Mouse (Mus musculus) stomach, embryonic 16.5 days (tissue): ENCODE data around the gene Als2. TPM values are rescaled to one million over a fixed set of nuclear protein-coding genes. Genes with fewer than 3 reads are reported as not detected.

Source experiments
- ATAC-seq: fragments of 200-750 bp; cut with Nextera tagmentation; 2 replicates; pipeline ENCODE4 v1.8.0; 2017; ENCODE audit warnings: moderate number of reproducible peaks, moderate TSS enrichment; ENCODE audit not compliant: insufficient read depth, low FRiP score
- H3K27ac ChIP-seq: fragments of 300-500 bp; sonication (generic); 2 replicates; pipeline ENCODE4 v1.5.1; 2014; ENCODE audit warnings: low read length
- H3K27me3 ChIP-seq: fragments of 300-500 bp; sonication (generic); 2 replicates; pipeline ENCODE4 v1.6.1; 2014; ENCODE audit warnings: low read length, control low read depth, mixed read lengths; ENCODE audit not compliant: control insufficient read depth, insufficient read depth
- H3K36me3 ChIP-seq: fragments of 300-500 bp; sonication (generic); 2 replicates; pipeline ENCODE4 v1.6.1; 2014; ENCODE audit warnings: low read length; ENCODE audit not compliant: control insufficient read depth, insufficient read depth
- H3K4me1 ChIP-seq: fragments of 300-500 bp; sonication (generic); 2 replicates; pipeline ENCODE4 v1.6.1; 2014; ENCODE audit warnings: low read length, control low read depth, mixed read lengths; ENCODE audit not compliant: control insufficient read depth, insufficient read depth
- H3K4me2 ChIP-seq: fragments of 300-500 bp; sonication (generic); 2 replicates; pipeline ENCODE4 v1.6.1; 2014; ENCODE audit warnings: low read depth, low read length, mixed read lengths
- H3K4me3 ChIP-seq: fragments of 300-500 bp; sonication (generic); replicated peaks from 2 replicates; pipeline ENCODE4 v1.5.1; 2014; ENCODE audit warnings: mild to moderate bottlenecking, low read length
- H3K9ac ChIP-seq: fragments of 300-500 bp; sonication (generic); 2 replicates; pipeline ENCODE4 v1.6.1; 2014; ENCODE audit warnings: low read length
- H3K9me3 ChIP-seq: fragments of 300-500 bp; sonication (generic); replicated peaks from 2 replicates; pipeline ENCODE4 v1.6.1; 2016; ENCODE audit warnings: low read length, control low read depth; ENCODE audit not compliant: control insufficient read depth
- WGBS: fragments of 180-500 bp; shearing (Covaris S2); extraction: QIAGEN DNeasy Blood & Tissue Kit; methylation state at CpG from one replicate; pipeline ENCODE4 v1.1.7; 2014; 5-methylcytosine and 5-hydroxymethylcytosine counted together
- polyA plus RNA-seq: library from polyadenylated mRNA; unstranded; fragments of >200 nt; fragmentation: Nextera tagmentation; extraction: Ambion mirVana; gene quantifications from 2 replicates; pipeline ENCODE4 v1.2.1, GENCODE M21; 2015

Als2 gene
- polyA plus RNA-seq, 1 experiment from 2014 or later = 9.2 TPM

DNA sequence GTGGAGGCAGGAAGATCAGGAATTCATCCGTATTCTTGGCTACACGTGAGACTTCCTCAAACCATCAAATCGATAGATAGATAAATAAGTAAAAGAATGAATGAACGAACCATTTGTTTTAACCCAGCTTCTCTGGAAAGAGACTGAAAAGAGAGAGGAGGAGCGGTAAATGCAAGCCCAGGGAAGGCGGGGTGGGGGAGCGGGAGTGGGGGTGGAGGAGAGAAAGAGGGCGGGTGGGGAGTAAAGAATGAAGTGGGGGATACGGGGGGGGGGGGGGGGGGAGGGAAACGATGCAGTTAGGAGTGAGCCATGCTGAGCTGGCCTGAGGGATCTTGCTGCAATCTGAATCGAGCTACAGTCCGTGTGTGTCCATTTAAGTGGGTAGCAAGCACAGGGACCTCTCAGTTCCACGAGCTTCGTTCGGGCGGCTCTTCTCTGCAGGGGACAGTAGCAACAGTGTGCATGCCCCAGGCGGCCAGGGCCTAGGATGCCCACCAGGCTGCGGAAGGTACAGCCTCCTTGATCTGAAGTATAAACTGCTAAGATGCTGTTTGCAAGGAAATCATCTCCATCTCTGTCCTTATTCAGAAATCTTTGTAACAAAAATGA, 16.4 kb upstream of the Als2 start:
- H3K9ac ChIP-seq = peak overlapping the region; percentile 55
- no peak for ATAC-seq
- 9% methylated on average over 15 of the region's 18 CpGs for WGBS

GRCm38 (mm10) chr1:59252762-59253161, 15.7 kb upstream of the Als2 start:
- ATAC-seq = no peak
- Histone ChIP-seq H3K4me2 (peak overlapping the region; percentile 67), H3K4me3 (peak overlapping the region; percentile 33), H3K4me1 (peaks cover 3% of the 10 kb centered on the region; the same call in 1 of the 2 replicates), H3K27ac (no peak overlapping the region), H3K27me3 (no peaks in the 10 kb centered on the region), H3K36me3 (no peaks in the 10 kb centered on the region), H3K9me3 (no peaks in the 10 kb centered on the region), H3K9ac (no peak overlapping the region)
- 8% methylated on average over 5 of the region's 7 CpGs for WGBS

More for the DNA sequence above, 16.4 kb upstream of the Als2 start:
- Histone ChIP-seq H3K4me3 (peak overlapping the region; percentile 33), H3K27me3 (no peaks in the 10 kb centered on the region), H3K27ac (no peak overlapping the region), H3K4me2 (peak overlapping the region; percentile 67), H3K9me3 (no peaks in the 10 kb centered on the region), H3K36me3 (no peaks in the 10 kb centered on the region), H3K4me1 (peaks cover 3% of the 10 kb centered on the region; the same call in 1 of the 2 replicates)

DNA sequence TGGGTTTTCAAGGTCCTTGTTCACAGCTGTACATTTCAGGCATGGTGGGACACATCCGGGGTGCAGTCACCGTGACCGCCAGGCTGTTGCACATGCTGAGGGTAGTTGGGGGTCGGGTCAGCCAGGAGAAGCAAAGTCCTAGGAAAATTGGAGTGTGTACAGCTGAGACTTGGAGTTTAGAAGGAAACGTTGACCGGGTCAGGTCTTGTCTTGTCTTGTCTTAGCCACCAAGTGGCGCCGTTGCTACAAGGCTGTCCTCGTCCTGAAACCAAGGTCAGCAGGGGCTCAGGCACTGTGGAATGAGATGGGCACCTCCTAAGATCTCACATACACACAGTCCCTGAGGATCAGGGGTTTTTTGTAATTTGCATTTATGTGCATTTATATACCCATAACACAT, 10.6 kb upstream of the Als2 start:
- Histone ChIP-seq H3K4me3 (no peak overlapping the region), H3K4me1 (no peaks in the 10 kb centered on the region), H3K4me2 (peak overlapping the region; percentile 29; the same call in 1 of the 2 replicates), H3K9ac (peak overlapping the region; percentile 39; the same call in 1 of the 2 replicates), H3K27me3 (no peaks in the 10 kb centered on the region), H3K36me3 (no peaks in the 10 kb centered on the region), H3K9me3 (no peaks in the 10 kb centered on the region), H3K27ac (no peak overlapping the region)
- 4% methylated on average over 9 of the region's 9 CpGs for WGBS
- ATAC-seq = no peak

GRCm38 (mm10) chr1:59243770-59244169, 6.7 kb upstream of the Als2 start:
- no peak for ATAC-seq
- H3K4me1 ChIP-seq = no peaks in the 10 kb centered on the region
- H3K9me3 ChIP-seq = no peaks in the 10 kb centered on the region
- no peak overlapping the region for H3K9ac ChIP-seq
- H3K27me3 ChIP-seq = no peaks in the 10 kb centered on the region
- H3K4me2 ChIP-seq = no peak overlapping the region
- no peak overlapping the region for H3K4me3 ChIP-seq
- H3K36me3 ChIP-seq = no peaks in the 10 kb centered on the region
- WGBS = 68% methylated on average over 2 of the region's 2 CpGs
- no peak overlapping the region for H3K27ac ChIP-seq

- under 1% methylated on average over 19 of the region's 19 CpGs for WGBS
- H3K4me1 ChIP-seq = no peaks in the 10 kb centered on the region
- no peaks in the 10 kb centered on the region for H3K36me3 ChIP-seq
- H3K9ac ChIP-seq = peak overlapping the region; percentile 67
- peak; percentile 56 for ATAC-seq
- H3K27ac ChIP-seq = peak overlapping the region; percentile 78
- no peaks in the 10 kb centered on the region for H3K9me3 ChIP-seq
- peak overlapping the region; percentile 91 for H3K4me2 ChIP-seq
- peak overlapping the region; percentile 85 for H3K4me3 ChIP-seq
- H3K27me3 ChIP-seq = no peaks in the 10 kb centered on the region
Measured at GRCm38 (mm10) chr1:59237614-59238211, 682 bp upstream of the Als2 start.

DNA sequence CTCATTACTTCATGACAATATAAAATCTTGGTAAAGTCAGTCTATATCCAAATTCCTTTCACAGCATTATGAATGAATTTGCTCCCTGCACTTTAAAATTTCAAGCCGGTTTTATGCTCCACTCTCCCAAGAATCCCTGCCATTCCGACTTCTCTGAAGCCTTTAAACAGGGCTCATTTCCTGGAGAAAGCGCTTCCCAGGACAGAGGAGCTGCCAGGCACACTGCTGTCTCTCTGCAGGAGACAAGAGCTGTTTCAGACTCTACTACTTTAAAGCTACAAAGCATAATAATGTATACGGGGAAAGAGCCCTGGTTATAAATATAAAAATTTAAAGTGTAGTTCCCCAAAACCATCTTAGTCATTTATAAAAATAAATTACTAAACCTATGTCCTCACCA, 7.8 kb downstream of the Als2 start:
- 53% methylated on average over 4 of the region's 4 CpGs for WGBS

GRCm38 (mm10) chr1:59228552-59228951, 8.5 kb downstream of the Als2 start:
- Histone ChIP-seq H3K9ac (no peak overlapping the region), H3K4me3 (no peak overlapping the region), H3K9me3 (no peaks in the 10 kb centered on the region), H3K4me1 (no peaks in the 10 kb centered on the region), H3K27ac (no peak overlapping the region), H3K4me2 (no peak overlapping the region), H3K27me3 (no peaks in the 10 kb centered on the region), H3K36me3 (no peaks in the 10 kb centered on the region)
- ATAC-seq = no peak
- WGBS = 82% methylated on average over 7 of the region's 7 CpGs

More for the DNA sequence above, 7.8 kb downstream of the Als2 start:
- no peak for ATAC-seq
- Histone ChIP-seq H3K4me2 (no peak overlapping the region), H3K9me3 (no peaks in the 10 kb centered on the region), H3K9ac (no peak overlapping the region), H3K27ac (no peak overlapping the region), H3K36me3 (no peaks in the 10 kb centered on the region), H3K4me1 (no peaks in the 10 kb centered on the region), H3K27me3 (no peaks in the 10 kb centered on the region), H3K4me3 (no peak overlapping the region)

DNA sequence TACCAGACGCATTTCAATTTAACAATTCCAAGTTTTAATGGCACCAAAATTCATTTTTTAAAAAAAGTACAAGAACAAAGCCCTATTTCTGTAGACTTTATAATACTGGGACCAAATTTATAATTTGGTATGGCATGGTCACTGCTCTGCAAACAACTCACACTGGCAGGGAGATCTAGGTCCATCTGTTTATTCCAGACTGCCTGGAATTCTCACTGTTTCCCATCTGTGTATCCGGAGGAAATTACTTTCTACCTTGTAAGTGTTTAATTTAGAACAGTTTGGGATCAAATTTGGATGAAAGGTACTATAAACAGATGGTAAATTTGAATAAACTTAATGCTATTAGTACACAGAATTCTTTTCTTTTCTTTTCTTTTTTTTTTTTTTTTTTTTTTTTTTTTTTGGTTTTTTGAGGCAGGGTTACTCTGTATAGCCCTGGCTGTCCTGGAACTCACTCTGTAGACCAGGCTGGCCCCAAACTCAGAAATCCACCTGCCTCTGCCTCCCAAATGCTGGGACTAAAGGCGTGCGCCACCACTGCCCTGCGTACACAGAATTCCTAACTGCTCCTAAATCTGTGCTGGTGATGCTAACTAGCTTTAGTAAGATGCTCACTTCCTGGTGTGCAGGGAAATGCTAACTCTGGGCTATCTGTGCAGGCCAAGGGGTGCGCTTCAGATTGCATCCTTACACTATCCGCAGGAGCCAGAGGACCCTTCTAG, 14.8 kb downstream of the Als2 start:
- no peaks in the 10 kb centered on the region for H3K27me3 ChIP-seq
- H3K9me3 ChIP-seq = no peaks in the 10 kb centered on the region
- H3K4me1 ChIP-seq = no peaks in the 10 kb centered on the region
- H3K4me2 ChIP-seq = no peak overlapping the region
- H3K36me3 ChIP-seq = no peaks in the 10 kb centered on the region
- H3K27ac ChIP-seq = no peak overlapping the region
- no peak overlapping the region for H3K9ac ChIP-seq
- ATAC-seq = no peak
- no peak overlapping the region for H3K4me3 ChIP-seq
- WGBS = 84% methylated on average over 7 of the region's 7 CpGs

GRCm38 (mm10) chr1:59221591-59221990, 15.4 kb downstream of the Als2 start:
- no peaks in the 10 kb centered on the region for H3K9me3 ChIP-seq

More at GRCm38 (mm10) chr1:59221591-59221990, 15.4 kb downstream of the Als2 start:
- WGBS = 73% methylated on average over 2 of the region's 2 CpGs
- H3K4me2 ChIP-seq = no peak overlapping the region
- ATAC-seq = no peak
- no peaks in the 10 kb centered on the region for H3K4me1 ChIP-seq
- no peak overlapping the region for H3K9ac ChIP-seq
- H3K27ac ChIP-seq = no peak overlapping the region
- no peak overlapping the region for H3K4me3 ChIP-seq
- no peaks in the 10 kb centered on the region for H3K27me3 ChIP-seq
- H3K36me3 ChIP-seq = no peaks in the 10 kb centered on the region
